Mouse (Mus musculus): Measurements from ENCODE around the gene Dlgap4. TPM values are rescaled to one million over a fixed set of nuclear protein-coding genes. Genes with fewer than 3 reads are reported as not detected.
"Not testable (repeated sequence)": the region's sequence is repeated elsewhere in the genome, so short reads cannot be mapped to it uniquely, and the experiment has no call there.

Gene Dlgap4
- polyA plus RNA-seq, 1 experiment from 2014 or later = 68.5 TPM

DNA sequence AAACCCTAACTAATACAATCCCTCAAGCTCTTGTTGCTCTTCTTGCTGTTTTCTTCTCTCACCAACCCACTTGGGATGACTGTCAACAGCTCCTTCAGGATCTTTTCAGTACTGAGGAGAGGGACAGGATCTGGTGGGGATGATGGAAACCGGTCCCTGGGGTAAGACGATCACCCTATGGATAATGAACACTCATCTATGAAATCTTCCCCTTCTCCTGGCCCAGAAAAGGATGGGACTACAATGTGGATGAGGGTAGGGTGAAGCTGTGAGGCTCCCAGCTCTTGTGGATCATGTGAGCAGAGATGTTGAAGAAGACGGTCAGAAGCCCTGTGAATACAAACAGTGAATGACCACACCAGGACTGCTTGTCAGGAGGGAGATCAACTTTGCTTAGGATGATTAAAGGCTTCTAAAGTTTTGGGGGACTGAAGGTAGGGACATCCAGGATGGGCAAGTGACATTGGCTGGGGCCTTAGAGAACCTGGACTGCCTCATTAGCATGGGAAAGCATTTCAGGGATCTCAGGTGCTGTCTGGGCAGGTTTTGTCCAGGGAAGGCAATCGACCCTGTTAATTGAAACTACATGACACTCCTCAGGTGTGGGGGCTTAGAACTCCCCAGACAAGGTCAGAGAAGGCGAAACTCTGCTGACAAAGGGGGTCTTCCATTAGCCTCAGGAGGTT lies 173.7 kb downstream of the Dlgap4 start:
- Histone ChIP-seq H3K9ac (replicated peaks; ENCODE audit: low read length) (no peak overlapping the region), H3K27ac (ENCODE audit: low read length) (no peak overlapping the region), H3K4me2 (replicated peaks; ENCODE audit: low read depth, low read length) (no peak overlapping the region), H3K36me3 (ENCODE audit: insufficient read depth, low read length) (0 out of 2 replicates have a peak, but pooled peaks cover 3% of the 10 kb centered on the region), H3K27me3 (ENCODE audit: insufficient read depth, low read length) (no peaks in the 10 kb centered on the region), H3K4me1 (ENCODE audit: insufficient read depth, low read length) (no peaks in the 10 kb centered on the region), H3K4me3 (ENCODE audit: low read length) (no peak overlapping the region), H3K9me3 (ENCODE audit: low read length) (peaks cover 8% of the 10 kb centered on the region)
- no peak for ATAC-seq (ENCODE audit: low FRiP score, low TSS enrichment)
- WGBS = 86% methylated on average over 5 of the region's 5 CpGs

DNA sequence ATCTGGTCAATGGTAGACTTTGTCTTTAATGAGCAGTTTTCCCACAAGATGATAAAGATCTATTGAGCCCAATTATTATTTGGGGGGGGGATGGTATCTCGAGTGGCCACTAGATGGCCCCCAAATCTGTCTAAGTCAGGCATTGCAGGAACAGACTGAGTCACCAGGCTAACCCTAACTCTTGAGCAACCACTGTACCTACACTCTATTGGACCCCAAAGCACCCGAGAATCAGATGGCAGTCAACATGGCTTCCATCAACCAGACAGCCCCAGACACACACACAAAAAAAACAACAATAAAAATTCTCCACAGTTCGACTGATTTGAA lies 174.2 kb downstream of the Dlgap4 start:
- Histone ChIP-seq H3K4me2 (replicated peaks; ENCODE audit: low read depth, low read length) (no peak overlapping the region), H3K36me3 (ENCODE audit: insufficient read depth, low read length) (0 out of 2 replicates have a peak, but pooled peaks cover 3% of the 10 kb centered on the region), H3K4me3 (ENCODE audit: low read length) (no peak overlapping the region), H3K9ac (replicated peaks; ENCODE audit: low read length) (no peak overlapping the region), H3K9me3 (ENCODE audit: low read length) (peaks cover 10% of the 10 kb centered on the region), H3K4me1 (ENCODE audit: insufficient read depth, low read length) (no peaks in the 10 kb centered on the region), H3K27me3 (ENCODE audit: insufficient read depth, low read length) (no peaks in the 10 kb centered on the region), H3K27ac (ENCODE audit: low read length) (no peak overlapping the region)
- WGBS = 44% methylated on average over 3 of the region's 3 CpGs
- no peak for ATAC-seq (ENCODE audit: low FRiP score, low TSS enrichment)

DNA sequence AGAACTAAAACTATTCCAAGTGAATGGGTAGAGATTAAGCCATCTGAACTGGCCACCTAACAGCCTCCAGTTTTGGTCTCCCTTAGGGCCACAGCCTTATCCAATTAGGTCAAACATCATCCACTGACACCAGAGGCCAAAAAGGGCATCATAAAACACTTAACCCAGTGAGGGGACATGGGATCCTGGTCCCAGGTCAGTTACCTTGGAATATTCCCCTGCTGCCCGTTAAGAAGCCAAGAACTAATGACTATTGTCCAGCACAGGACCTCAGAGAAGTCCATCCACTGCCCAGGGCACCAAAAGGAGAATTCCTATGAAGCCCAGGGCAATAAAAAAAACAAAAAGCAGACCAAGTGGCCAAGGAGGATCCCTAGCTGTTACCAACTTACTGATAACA lies 175.3 kb downstream of the Dlgap4 start:
- H3K4me1 ChIP-seq (ENCODE audit: insufficient read depth, low read length) = no peaks in the 10 kb centered on the region
- H3K27ac ChIP-seq (ENCODE audit: low read length) = no peak overlapping the region
- WGBS = 36% methylated on average over 1 of the region's 1 CpGs

DNA sequence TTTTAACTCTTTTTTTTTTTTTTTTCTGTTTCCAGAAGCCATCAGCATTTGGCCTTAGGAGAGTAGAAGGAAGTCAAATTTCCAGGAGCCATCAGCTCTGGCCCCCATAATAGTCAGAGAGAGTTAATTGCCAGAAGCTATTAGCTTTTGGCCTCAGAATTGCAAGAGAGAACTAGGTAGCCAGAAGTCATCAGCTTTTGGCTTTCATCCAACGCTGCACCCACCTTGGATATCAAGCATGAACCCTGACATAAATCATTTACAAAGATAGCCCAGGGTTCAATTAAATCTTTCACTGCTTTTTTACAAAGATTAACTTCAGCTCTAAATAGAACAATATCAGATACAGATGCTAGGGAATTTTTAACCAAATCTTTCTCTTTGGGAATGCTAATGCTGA lies 185.0 kb downstream of the Dlgap4 start:
- H3K9me3 ChIP-seq (ENCODE audit: low read length) = peaks cover 13% of the 10 kb centered on the region
- no peak overlapping the region for H3K9ac ChIP-seq (replicated peaks; ENCODE audit: low read length)
- peaks cover 4% of the 10 kb centered on the region; the same call in 1 of the 2 replicates for H3K4me1 ChIP-seq (ENCODE audit: insufficient read depth, low read length)
- H3K4me3 ChIP-seq (ENCODE audit: low read length) = no peak overlapping the region
- H3K4me2 ChIP-seq (replicated peaks; ENCODE audit: low read depth, low read length) = no peak overlapping the region
- H3K36me3 ChIP-seq (ENCODE audit: insufficient read depth, low read length) = no peaks in the 10 kb centered on the region
- 69% methylated on average over 1 of the region's 1 CpGs for WGBS
- H3K27me3 ChIP-seq (ENCODE audit: insufficient read depth, low read length) = no peaks in the 10 kb centered on the region
- H3K27ac ChIP-seq (ENCODE audit: low read length) = no peak overlapping the region
- ATAC-seq (ENCODE audit: low FRiP score, low TSS enrichment) = no peak

More for the DNA sequence above, 175.3 kb downstream of the Dlgap4 start:
- Histone ChIP-seq H3K4me3 (ENCODE audit: low read length) (no peak overlapping the region), H3K36me3 (ENCODE audit: insufficient read depth, low read length) (0 out of 2 replicates have a peak, but pooled peaks cover 3% of the 10 kb centered on the region), H3K4me2 (replicated peaks; ENCODE audit: low read depth, low read length) (no peak overlapping the region), H3K9ac (replicated peaks; ENCODE audit: low read length) (no peak overlapping the region), H3K9me3 (ENCODE audit: low read length) (peaks cover 10% of the 10 kb centered on the region), H3K27me3 (ENCODE audit: insufficient read depth, low read length) (no peaks in the 10 kb centered on the region)
- ATAC-seq (ENCODE audit: low FRiP score, low TSS enrichment) = no peak

DNA sequence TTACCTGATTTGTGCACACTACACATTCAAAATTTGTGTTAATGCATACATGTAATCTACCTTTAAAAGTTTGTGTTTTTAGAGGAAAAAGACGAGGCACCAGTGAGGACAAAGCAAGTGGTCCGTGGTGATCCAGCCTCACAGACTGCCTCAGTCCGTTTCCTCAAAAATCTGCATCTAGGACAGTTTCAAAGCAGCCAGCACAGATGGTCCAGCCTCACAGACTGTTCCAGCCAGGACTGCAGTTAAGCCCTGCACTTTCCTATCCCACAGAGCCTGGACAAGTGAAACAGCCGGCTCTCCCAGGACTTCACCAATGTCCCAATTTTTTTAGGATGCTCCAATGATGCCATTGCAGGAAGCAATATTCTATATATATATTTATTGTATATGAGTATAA lies 187.5 kb downstream of the Dlgap4 start:
- Histone ChIP-seq H3K36me3 (ENCODE audit: insufficient read depth, low read length) (no peaks in the 10 kb centered on the region), H3K4me1 (ENCODE audit: insufficient read depth, low read length) (peaks cover 4% of the 10 kb centered on the region; the same call in 1 of the 2 replicates), H3K27me3 (ENCODE audit: insufficient read depth, low read length) (no peaks in the 10 kb centered on the region), H3K9ac (replicated peaks; ENCODE audit: low read length) (no peak overlapping the region), H3K4me3 (ENCODE audit: low read length) (no peak overlapping the region), H3K27ac (ENCODE audit: low read length) (no peak overlapping the region), H3K4me2 (replicated peaks; ENCODE audit: low read depth, low read length) (no peak overlapping the region), H3K9me3 (ENCODE audit: low read length) (peaks cover 13% of the 10 kb centered on the region)
- no peak for ATAC-seq (ENCODE audit: low FRiP score, low TSS enrichment)
- 76% methylated on average over 4 of the region's 4 CpGs for WGBS

DNA sequence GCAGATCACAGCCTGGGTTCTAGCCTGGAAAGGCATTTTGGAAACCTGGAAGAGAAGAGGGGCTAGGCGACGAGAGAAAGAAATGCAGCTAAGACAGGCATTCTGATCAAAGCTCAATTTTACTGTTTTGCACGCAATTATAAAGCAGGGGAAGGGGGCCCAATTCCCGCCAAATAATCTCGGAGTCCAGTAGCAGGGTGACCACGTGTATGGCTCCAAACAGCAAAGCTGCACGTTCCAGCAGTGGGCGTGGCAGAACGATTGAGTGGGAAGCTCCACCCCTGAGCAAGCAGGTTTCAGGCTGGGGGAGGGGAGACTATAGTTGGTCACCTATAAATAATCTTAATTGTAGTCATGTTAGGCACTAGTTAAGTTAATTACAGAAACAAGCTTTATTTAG lies 188.6 kb downstream of the Dlgap4 start:
- not testable (repeated sequence) for H3K4me2 ChIP-seq (replicated peaks; ENCODE audit: low read depth, low read length); H3K36me3 ChIP-seq (ENCODE audit: insufficient read depth, low read length); H3K27me3 ChIP-seq (ENCODE audit: insufficient read depth, low read length); H3K4me3 ChIP-seq (ENCODE audit: low read length); H3K4me1 ChIP-seq (ENCODE audit: insufficient read depth, low read length); H3K27ac ChIP-seq (ENCODE audit: low read length); H3K9me3 ChIP-seq (ENCODE audit: low read length); ATAC-seq (ENCODE audit: low FRiP score, low TSS enrichment); H3K9ac ChIP-seq (replicated peaks; ENCODE audit: low read length)
- 37% methylated on average over 9 of the region's 9 CpGs for WGBS

DNA sequence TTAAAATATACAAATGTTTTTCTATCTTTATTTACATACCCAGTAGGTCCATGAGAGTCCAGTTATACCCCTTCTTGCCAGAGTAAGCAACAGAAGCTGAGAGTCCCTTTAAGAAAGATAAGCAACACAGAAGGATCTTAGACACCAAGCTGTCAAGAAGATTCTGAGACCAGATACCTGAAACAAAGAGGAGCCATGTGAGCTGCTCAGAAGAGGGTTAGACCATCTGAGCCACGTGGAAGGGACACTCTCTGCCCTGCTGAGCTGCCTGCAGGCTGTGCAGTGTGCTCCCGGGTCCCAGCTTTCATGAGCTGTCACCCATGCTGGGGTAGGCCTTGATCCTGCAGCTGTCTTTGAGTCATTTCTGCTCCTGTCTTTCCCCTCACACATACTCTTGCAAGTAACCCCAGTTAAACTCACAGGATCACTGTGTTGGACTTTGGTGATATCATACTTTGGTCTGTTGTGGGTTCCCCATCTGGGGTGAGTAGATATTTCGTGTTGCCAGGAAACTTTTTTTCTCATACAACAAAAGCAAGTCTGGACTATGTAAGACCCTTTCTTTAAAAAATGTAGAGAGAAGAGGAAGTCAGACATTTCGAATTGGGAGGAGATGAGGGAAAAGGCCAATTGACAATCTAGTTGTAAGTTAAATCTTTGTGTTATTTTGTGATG lies 190.3 kb downstream of the Dlgap4 start:
- H3K4me1 ChIP-seq (ENCODE audit: insufficient read depth, low read length) = peaks cover 4% of the 10 kb centered on the region; the same call in 1 of the 2 replicates
- no peaks in the 10 kb centered on the region for H3K9me3 ChIP-seq (ENCODE audit: low read length)
- 70% methylated on average over 4 of the region's 4 CpGs for WGBS

DNA sequence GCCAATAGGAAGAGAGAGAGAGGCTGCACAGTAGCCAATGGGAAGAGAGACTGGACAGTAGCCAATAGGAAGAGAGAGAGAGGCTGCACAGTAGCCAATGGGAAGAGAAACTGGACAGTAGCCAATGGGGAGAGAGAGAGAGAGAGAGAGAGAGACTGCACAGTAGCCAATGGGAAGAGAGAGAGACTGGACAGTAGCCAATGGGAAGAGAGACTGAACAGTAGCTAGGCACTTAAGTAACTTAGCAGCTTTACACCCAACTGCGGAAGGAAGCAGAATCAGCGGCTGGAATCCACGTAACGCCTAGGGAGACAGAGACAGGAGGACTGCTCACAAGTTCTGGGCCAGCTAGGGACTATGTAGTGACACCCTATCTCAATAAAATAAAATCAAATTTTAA lies 191.1 kb downstream of the Dlgap4 start:
- Histone ChIP-seq H3K9me3 (ENCODE audit: low read length) (no peaks in the 10 kb centered on the region), H3K27ac (ENCODE audit: low read length) (no peak overlapping the region), H3K4me1 (ENCODE audit: insufficient read depth, low read length) (peaks cover 3% of the 10 kb centered on the region; the same call in 1 of the 2 replicates), H3K36me3 (ENCODE audit: insufficient read depth, low read length) (no peaks in the 10 kb centered on the region), H3K4me3 (ENCODE audit: low read length) (no peak overlapping the region), H3K9ac (replicated peaks; ENCODE audit: low read length) (no peak overlapping the region), H3K27me3 (ENCODE audit: insufficient read depth, low read length) (no peaks in the 10 kb centered on the region), H3K4me2 (replicated peaks; ENCODE audit: low read depth, low read length) (no peak overlapping the region)
- WGBS = 95% methylated on average over 4 of the region's 4 CpGs
- ATAC-seq (ENCODE audit: low FRiP score, low TSS enrichment) = no peak

More for the DNA sequence above, 190.3 kb downstream of the Dlgap4 start:
- Histone ChIP-seq H3K27ac (ENCODE audit: low read length) (no peak overlapping the region), H3K27me3 (ENCODE audit: insufficient read depth, low read length) (no peaks in the 10 kb centered on the region), H3K9ac (replicated peaks; ENCODE audit: low read length) (no peak overlapping the region), H3K36me3 (ENCODE audit: insufficient read depth, low read length) (no peaks in the 10 kb centered on the region), H3K4me3 (ENCODE audit: low read length) (no peak overlapping the region), H3K4me2 (replicated peaks; ENCODE audit: low read depth, low read length) (no peak overlapping the region)
- no peak for ATAC-seq (ENCODE audit: low FRiP score, low TSS enrichment)

DNA sequence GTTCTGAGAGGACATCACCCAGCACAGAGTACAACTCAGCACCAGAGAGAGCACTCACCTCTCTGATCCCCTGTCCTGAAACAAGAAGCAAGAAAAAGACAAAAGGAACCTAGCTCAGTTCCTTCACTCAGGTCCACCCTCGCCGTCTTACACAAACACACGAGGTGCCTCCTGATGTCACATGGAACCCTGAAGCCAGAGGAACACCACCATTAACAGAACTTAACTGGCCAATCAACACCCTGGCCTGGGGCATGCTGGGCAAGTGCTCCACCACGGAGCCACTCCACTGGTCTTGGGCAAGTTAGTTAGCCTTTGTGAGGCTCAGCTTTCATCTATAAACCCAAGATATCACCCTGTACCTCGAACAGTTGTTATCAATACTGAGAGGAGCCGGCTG lies 193.4 kb downstream of the Dlgap4 start:
- H3K4me2 ChIP-seq (replicated peaks; ENCODE audit: low read depth, low read length) = no peak overlapping the region
- H3K27me3 ChIP-seq (ENCODE audit: insufficient read depth, low read length) = no peaks in the 10 kb centered on the region
- no peak overlapping the region for H3K9ac ChIP-seq (replicated peaks; ENCODE audit: low read length)
- H3K4me3 ChIP-seq (ENCODE audit: low read length) = no peak overlapping the region
- peaks cover 4% of the 10 kb centered on the region; the same call in 1 of the 2 replicates for H3K4me1 ChIP-seq (ENCODE audit: insufficient read depth, low read length)
- no peak for ATAC-seq (ENCODE audit: low FRiP score, low TSS enrichment)
- no peaks in the 10 kb centered on the region for H3K36me3 ChIP-seq (ENCODE audit: insufficient read depth, low read length)
- H3K9me3 ChIP-seq (ENCODE audit: low read length) = no peaks in the 10 kb centered on the region
- no peak overlapping the region for H3K27ac ChIP-seq (ENCODE audit: low read length)
- WGBS = 61% methylated on average over 6 of the region's 6 CpGs

DNA sequence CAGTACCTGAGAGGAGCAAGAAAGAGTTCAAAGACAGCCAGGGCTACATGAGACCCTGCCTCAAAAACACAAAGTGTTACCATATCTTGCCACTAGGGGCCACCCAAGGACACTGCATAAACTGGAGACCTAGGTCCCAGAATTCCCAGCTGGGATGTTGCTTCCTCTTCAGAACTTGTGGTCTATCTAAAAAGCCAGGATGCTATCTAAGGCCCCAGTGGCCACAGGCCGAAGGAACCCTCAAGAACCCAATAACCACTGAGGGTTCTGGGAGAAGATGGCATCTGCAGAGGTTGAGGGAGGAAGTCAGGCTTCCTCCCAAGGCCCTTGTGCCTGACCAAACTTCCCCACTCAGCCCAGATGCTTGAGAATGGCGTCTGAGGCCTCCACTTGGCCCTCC lies 196.1 kb downstream of the Dlgap4 start:
- H3K4me3 ChIP-seq (ENCODE audit: low read length) = no peak overlapping the region

More for the DNA sequence above, 196.1 kb downstream of the Dlgap4 start:
- H3K4me1 ChIP-seq (ENCODE audit: insufficient read depth, low read length) = peaks cover 17% of the 10 kb centered on the region
- no peaks in the 10 kb centered on the region for H3K27me3 ChIP-seq (ENCODE audit: insufficient read depth, low read length)
- no peak overlapping the region for H3K27ac ChIP-seq (ENCODE audit: low read length)
- WGBS = 46% methylated on average over 2 of the region's 2 CpGs
- ATAC-seq (ENCODE audit: low FRiP score, low TSS enrichment) = 0 out of 2 replicates have a peak, but pooled peaks have one; percentile 14
- no peaks in the 10 kb centered on the region for H3K36me3 ChIP-seq (ENCODE audit: insufficient read depth, low read length)
- H3K9me3 ChIP-seq (ENCODE audit: low read length) = no peaks in the 10 kb centered on the region
- no peak overlapping the region for H3K4me2 ChIP-seq (replicated peaks; ENCODE audit: low read depth, low read length)
- H3K9ac ChIP-seq (replicated peaks; ENCODE audit: low read length) = peak overlapping the region; percentile 45; the same call in 1 of the 2 replicates
